Mouse (Mus musculus): ENCODE data around the gene Uchl4. TPM values are rescaled to one million over a fixed set of nuclear protein-coding genes. Genes with fewer than 3 reads are reported as not detected.

Uchl4 gene
- polyA plus RNA-seq, 1 experiment = 2.5 TPM

DNA sequence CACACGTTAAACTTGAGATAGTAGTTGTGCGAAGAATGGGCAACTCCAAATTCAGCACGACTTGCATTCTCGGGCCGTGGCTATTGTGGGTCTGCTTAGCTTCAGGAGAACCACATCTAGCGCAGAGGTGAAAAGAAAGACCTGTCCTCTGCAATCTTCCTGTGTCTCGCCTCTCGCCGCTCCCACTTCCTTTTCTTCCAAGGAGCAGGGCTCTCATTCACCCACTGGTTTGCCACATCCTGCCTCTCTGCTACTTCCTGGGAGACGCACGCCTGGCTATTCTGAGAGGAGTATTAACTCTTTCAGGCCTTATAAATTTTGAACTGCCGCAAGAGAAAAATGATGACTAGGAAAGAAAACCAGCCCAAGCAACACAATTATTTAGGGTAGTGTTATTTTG is 7.3 kb upstream of the Uchl4 start:
- H3K4me3 ChIP-seq (ENCODE audit: insufficient read depth, low read length) = no peak overlapping the region
- peaks cover 5% of the 10 kb centered on the region for H3K4me1 ChIP-seq (ENCODE audit: control insufficient read depth, insufficient read depth, low read length)
- no peak overlapping the region for H3K27ac ChIP-seq (ENCODE audit: insufficient read depth, low read length)
- TF ChIP-seq POLR2A (IDR thresholded peaks at IDR 0.05; ENCODE audit: low read depth, low read length) (no peak), CTCF (IDR thresholded peaks at IDR 0.05; ENCODE audit: borderline replicate concordance, insufficient read depth, low read length) (no peak)

DNA sequence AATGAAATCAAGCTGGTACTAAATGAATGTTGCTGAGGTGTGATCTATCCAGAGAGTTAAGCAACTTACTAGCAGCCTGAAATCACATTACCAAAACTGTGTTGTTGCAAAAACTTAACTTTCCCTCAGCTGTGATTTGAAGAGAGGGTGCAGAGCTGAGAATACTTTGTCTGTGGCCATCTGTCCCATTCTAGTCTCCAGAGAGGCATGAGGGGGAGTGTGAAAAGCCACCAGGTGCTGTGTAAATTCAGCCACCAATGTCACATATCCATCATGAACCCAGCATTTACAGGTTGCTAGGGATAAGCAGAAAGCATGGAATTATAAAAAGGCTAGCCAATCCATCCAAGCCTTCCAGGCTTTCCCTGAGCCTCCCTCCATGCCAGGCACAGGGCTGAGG is 6.0 kb upstream of the Uchl4 start:
- Histone ChIP-seq H3K4me3 (ENCODE audit: insufficient read depth, low read length) (no peak overlapping the region), H3K27ac (ENCODE audit: insufficient read depth, low read length) (no peak overlapping the region), H3K4me1 (ENCODE audit: control insufficient read depth, insufficient read depth, low read length) (peaks cover 7% of the 10 kb centered on the region)
- no peak for TF ChIP-seq POLR2A (IDR thresholded peaks at IDR 0.05; ENCODE audit: low read depth, low read length)
- TF ChIP-seq CTCF (IDR thresholded peaks at IDR 0.05; ENCODE audit: borderline replicate concordance, insufficient read depth, low read length) = no peak

DNA sequence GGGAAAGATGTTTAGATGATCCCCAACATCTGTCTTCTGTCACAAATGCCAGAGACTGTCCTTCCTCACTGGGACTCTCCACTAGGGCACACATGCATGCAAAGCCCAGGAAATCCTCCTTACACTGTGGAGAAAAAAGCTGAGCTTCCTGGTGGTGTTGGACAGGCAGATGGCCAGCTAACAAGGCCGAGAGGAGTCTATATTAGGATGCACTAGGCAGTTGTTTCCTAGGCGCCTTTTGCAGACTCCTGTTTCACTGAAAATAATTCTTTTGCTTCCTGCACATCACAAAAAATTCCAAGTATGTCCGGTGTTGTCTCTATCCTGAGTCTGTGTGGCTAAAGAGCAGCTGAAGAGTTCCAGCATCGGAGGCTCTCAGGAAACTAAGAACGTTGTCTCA is 3.8 kb upstream of the Uchl4 start:
- peaks cover 7% of the 10 kb centered on the region for H3K4me1 ChIP-seq (ENCODE audit: control insufficient read depth, insufficient read depth, low read length)
- TF ChIP-seq CTCF (IDR thresholded peaks at IDR 0.05; ENCODE audit: borderline replicate concordance, insufficient read depth, low read length) = no peak
- no peak for TF ChIP-seq POLR2A (IDR thresholded peaks at IDR 0.05; ENCODE audit: low read depth, low read length)

DNA sequence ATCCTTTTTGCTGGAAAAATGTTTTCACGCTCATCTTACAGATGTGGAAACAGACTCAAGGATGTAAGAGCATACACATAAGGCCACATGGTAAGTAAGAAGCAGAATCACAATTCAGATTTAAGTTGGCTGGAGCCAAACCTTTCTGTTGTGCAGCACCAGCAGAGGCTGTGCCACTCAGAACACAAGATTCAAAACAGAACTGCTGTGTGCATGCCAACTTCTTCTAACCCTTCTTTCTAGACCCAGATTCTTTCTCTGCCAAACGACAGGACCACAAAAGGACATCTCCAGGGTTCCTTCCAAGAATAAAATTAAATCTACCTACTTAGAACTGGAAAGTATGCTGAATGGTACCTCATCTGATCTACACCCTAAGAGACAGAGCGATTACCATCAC is 3.3 kb upstream of the Uchl4 start:
- TF ChIP-seq CTCF (IDR thresholded peaks at IDR 0.05; ENCODE audit: borderline replicate concordance, insufficient read depth, low read length) (no peak), POLR2A (IDR thresholded peaks at IDR 0.05; ENCODE audit: low read depth, low read length) (no peak)
- Histone ChIP-seq H3K4me1 (ENCODE audit: control insufficient read depth, insufficient read depth, low read length) (peaks cover 7% of the 10 kb centered on the region), H3K27ac (ENCODE audit: insufficient read depth, low read length) (peak overlapping the region; percentile 83), H3K4me3 (ENCODE audit: insufficient read depth, low read length) (no peak overlapping the region)

More for the DNA sequence above, 3.8 kb upstream of the Uchl4 start:
- peak overlapping the region; percentile 83 for H3K27ac ChIP-seq (ENCODE audit: insufficient read depth, low read length)
- H3K4me3 ChIP-seq (ENCODE audit: insufficient read depth, low read length) = no peak overlapping the region

DNA sequence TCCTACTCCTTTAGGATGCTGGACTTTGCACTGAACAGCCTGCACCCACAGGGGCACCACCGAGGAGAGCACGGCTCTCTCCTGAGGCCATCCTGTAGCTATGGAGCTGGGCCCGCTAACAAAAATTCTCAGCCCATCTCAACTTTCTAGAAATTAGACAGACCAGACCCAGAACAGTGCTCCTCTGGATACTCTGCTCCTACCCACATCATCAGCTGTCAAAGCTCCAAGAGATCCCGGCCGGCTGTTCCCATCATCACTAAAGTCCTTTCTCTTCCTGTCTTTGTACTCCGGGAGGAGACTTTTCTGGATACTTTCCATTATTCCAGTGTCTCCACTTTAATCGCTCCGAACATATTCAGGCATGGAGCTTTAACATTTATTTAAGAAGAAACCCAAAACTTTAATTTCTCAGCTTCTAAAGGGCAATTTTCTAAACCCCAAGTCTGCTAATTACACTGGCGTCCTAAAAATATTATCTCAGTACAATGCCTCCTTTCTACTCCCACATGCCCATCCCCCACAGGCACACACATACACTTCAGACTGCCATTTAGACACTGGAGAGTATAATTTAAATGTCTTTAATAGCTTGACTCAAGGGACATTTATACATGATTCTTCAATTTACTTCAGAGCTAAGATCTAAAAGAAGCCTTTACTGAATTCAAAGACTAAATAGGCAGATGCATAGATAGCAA is 2.6 kb upstream of the Uchl4 start:
- no peak for TF ChIP-seq CTCF (IDR thresholded peaks at IDR 0.05; ENCODE audit: borderline replicate concordance, insufficient read depth, low read length)
- TF ChIP-seq POLR2A (IDR thresholded peaks at IDR 0.05; ENCODE audit: low read depth, low read length) = no peak
- peaks cover 7% of the 10 kb centered on the region for H3K4me1 ChIP-seq (ENCODE audit: control insufficient read depth, insufficient read depth, low read length)
- H3K27ac ChIP-seq (ENCODE audit: insufficient read depth, low read length) = peak overlapping the region; percentile 83
- H3K4me3 ChIP-seq (ENCODE audit: insufficient read depth, low read length) = no peak overlapping the region

DNA sequence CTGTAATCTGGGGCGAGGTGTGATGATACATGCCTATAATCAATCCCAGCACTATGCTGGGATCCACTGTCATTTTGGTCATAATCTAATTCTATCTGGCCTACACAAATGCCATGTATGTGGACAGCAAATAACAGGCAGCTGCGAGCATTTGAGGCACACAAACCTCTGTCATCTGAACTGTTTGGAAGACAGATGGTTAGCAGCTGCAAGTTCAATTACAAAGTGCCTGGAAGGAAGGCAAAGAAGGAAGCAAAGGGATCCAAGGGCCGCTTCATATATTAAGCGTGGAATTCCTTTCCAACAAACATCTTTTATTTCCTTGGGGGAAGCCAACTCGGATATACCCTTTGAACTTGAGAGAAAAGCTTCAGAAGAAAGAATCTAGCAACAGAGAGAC is 1.3 kb upstream of the Uchl4 start:
- peaks cover 7% of the 10 kb centered on the region for H3K4me1 ChIP-seq (ENCODE audit: control insufficient read depth, insufficient read depth, low read length)
- H3K27ac ChIP-seq (ENCODE audit: insufficient read depth, low read length) = peak overlapping the region; percentile 13; the same call in 1 of the 2 replicates
- no peak for TF ChIP-seq POLR2A (IDR thresholded peaks at IDR 0.05; ENCODE audit: low read depth, low read length)
- no peak for TF ChIP-seq CTCF (IDR thresholded peaks at IDR 0.05; ENCODE audit: borderline replicate concordance, insufficient read depth, low read length)
- H3K4me3 ChIP-seq (ENCODE audit: insufficient read depth, low read length) = no peak overlapping the region

DNA sequence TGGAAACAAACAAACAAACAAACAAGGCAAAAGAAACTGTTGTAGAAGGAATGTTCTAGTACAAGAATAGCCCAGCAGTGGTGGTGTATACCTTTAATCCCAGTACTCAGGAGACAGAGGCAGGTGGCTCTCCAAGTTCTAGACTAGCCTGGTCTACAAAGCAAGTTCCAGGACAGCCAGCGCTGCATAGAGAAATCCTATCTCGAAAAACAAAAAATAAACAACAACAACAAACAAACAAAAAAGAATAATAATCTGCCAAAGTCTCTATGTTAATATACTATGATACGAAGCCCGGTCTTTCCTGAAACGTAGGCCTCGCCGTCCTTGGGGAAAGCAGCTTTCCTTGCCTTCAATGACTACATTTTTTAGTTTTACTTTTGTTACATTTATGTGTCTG is 1.1 kb downstream of the Uchl4 start:
- TF ChIP-seq CTCF (IDR thresholded peaks at IDR 0.05; ENCODE audit: borderline replicate concordance, insufficient read depth, low read length) (no peak), POLR2A (IDR thresholded peaks at IDR 0.05; ENCODE audit: low read depth, low read length) (no peak)
- peaks cover 10% of the 10 kb centered on the region for H3K4me1 ChIP-seq (ENCODE audit: control insufficient read depth, insufficient read depth, low read length)
- no peak overlapping the region for H3K4me3 ChIP-seq (ENCODE audit: insufficient read depth, low read length)
- H3K27ac ChIP-seq (ENCODE audit: insufficient read depth, low read length) = no peak overlapping the region

DNA sequence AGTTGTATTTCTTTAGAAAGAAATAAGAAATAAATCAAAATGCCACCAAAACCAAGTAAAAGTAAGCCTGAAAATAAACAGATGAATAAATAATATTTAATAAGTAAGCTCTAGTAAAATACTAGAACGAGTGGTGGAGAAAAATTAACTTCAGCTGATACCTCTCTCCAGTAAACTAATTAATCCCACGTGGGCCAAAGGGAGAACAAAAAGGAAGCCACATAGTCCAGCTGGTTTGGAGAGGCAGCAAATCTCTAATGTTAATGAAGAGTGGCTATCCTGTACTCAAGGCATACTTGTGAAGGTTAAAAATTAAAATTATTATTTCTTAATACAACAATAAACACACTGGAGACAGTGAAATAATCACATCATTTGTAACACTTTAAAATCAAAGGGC is 5.1 kb downstream of the Uchl4 start:
- Histone ChIP-seq H3K4me1 (ENCODE audit: control insufficient read depth, insufficient read depth, low read length) (peaks cover 3% of the 10 kb centered on the region; the same call in 1 of the 2 replicates), H3K4me3 (ENCODE audit: insufficient read depth, low read length) (no peak overlapping the region)
- no peak for TF ChIP-seq POLR2A (IDR thresholded peaks at IDR 0.05; ENCODE audit: low read depth, low read length)
- TF ChIP-seq CTCF (IDR thresholded peaks at IDR 0.05; ENCODE audit: borderline replicate concordance, insufficient read depth, low read length) = no peak

DNA sequence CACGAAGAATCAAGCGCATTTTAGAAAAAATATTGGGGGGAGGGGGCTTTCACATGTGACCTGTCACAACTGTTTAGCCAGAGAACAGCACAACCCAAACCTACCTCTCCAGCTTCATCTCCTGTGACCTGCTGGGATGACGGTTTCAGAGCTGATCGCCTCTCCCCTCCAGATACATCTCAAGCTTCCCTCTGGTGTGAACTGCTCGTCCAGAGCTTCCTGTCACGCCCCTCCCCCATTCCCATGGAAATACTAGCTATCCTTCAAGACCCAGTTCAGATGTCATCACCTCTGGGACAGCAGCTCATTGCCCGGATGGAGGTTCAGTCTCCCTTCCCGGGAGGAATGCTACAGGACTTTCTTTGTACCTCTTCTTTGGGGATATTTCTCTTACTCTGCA is 5.7 kb downstream of the Uchl4 start:
- H3K27ac ChIP-seq (ENCODE audit: insufficient read depth, low read length) = no peak overlapping the region
- TF ChIP-seq CTCF (IDR thresholded peaks at IDR 0.05; ENCODE audit: borderline replicate concordance, insufficient read depth, low read length) (no peak), POLR2A (IDR thresholded peaks at IDR 0.05; ENCODE audit: low read depth, low read length) (no peak)
- H3K4me3 ChIP-seq (ENCODE audit: insufficient read depth, low read length) = no peak overlapping the region
- H3K4me1 ChIP-seq (ENCODE audit: control insufficient read depth, insufficient read depth, low read length) = peaks cover 3% of the 10 kb centered on the region; the same call in 1 of the 2 replicates

More for the DNA sequence above, 5.1 kb downstream of the Uchl4 start:
- no peak overlapping the region for H3K27ac ChIP-seq (ENCODE audit: insufficient read depth, low read length)

DNA sequence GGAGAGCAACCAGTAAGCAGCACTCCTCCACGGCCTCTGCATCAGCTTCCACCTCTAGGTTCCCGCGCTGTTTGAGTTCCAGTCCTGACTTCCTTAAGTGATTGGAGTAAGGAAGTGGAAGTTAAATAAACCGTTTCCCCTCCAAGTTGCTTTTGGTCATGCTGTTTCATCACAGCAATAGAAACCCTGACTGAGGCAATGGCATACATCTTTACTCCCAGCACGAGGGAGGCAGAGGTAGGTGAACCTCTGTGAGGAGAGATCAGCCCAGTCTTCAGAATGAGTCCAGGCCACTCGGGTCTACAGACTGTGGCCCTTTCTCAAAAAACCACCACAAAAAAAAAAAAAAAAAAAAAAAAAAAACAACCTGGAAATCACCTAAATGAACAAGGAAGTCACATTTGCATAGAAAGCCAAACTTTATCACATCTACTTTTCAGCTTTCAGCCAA is 7.4 kb downstream of the Uchl4 start:
- TF ChIP-seq CTCF (IDR thresholded peaks at IDR 0.05; ENCODE audit: borderline replicate concordance, insufficient read depth, low read length) (no peak), POLR2A (IDR thresholded peaks at IDR 0.05; ENCODE audit: low read depth, low read length) (no peak)
- H3K4me1 ChIP-seq (ENCODE audit: control insufficient read depth, insufficient read depth, low read length) = peaks cover 3% of the 10 kb centered on the region; the same call in 1 of the 2 replicates
- H3K4me3 ChIP-seq (ENCODE audit: insufficient read depth, low read length) = no peak overlapping the region
- no peak overlapping the region for H3K27ac ChIP-seq (ENCODE audit: insufficient read depth, low read length)

Data from embryonic fibroblast, embryonic 13.5 days (primary cell).